Mouse (Mus musculus) midbrain, embryonic 11.5 days (tissue): Measurements from ENCODE around the gene Nfe2l3. TPM values are rescaled to one million over a fixed set of nuclear protein-coding genes. Genes with fewer than 3 reads are reported as not detected.

Source experiments
- ATAC-seq: fragments of 200-750 bp; cut with Nextera tagmentation; 2 replicates; pipeline ENCODE4 v1.8.0; 2017; ENCODE audit warnings: moderate TSS enrichment, moderate library complexity; ENCODE audit not compliant: low FRiP score
- DNase-seq: peaks from one replicate; pipeline ENCODE4 v3.0.0; 2015; ENCODE audit warnings: low spot score; ENCODE audit errors: missing footprints
- H3K27ac ChIP-seq: fragments of 300-500 bp; sonication (generic); 2 replicates; pipeline ENCODE4 v1.5.1; 2014; ENCODE audit warnings: low read depth, low read length
- H3K27me3 ChIP-seq: fragments of 300-500 bp; sonication (generic); 2 replicates; pipeline ENCODE4 v1.6.1; 2014; ENCODE audit warnings: mild to moderate bottlenecking, low read length, moderate library complexity, mixed read lengths; ENCODE audit not compliant: control insufficient read depth, insufficient read depth
- H3K36me3 ChIP-seq: fragments of 300-500 bp; sonication (generic); 2 replicates; pipeline ENCODE4 v1.6.1; 2014; ENCODE audit warnings: mild to moderate bottlenecking, low read length, moderate library complexity, mixed read lengths; ENCODE audit not compliant: control insufficient read depth, insufficient read depth
- H3K4me1 ChIP-seq: fragments of 300-500 bp; sonication (generic); 2 replicates; pipeline ENCODE4 v1.6.1; 2014; ENCODE audit warnings: low read length; ENCODE audit not compliant: control insufficient read depth, insufficient read depth
- H3K4me2 ChIP-seq: fragments of 300-500 bp; sonication (generic); 2 replicates; pipeline ENCODE4 v1.6.1; 2014; ENCODE audit warnings: mild to moderate bottlenecking, moderate library complexity
- H3K4me3 ChIP-seq: fragments of 300-500 bp; sonication (generic); 2 replicates; pipeline ENCODE4 v1.5.1; 2014; ENCODE audit warnings: low read depth, low read length
- H3K9ac ChIP-seq: fragments of 300-500 bp; sonication (generic); 2 replicates; pipeline ENCODE4 v1.6.1; 2014; ENCODE audit warnings: low read length
- H3K9me3 ChIP-seq: fragments of 300-500 bp; sonication (generic); 2 replicates; pipeline ENCODE4 v1.6.1; 2016; ENCODE audit warnings: low read length; ENCODE audit not compliant: control insufficient read depth
- WGBS: fragments of 180-500 bp; shearing (Covaris S2); extraction: QIAGEN DNeasy Blood & Tissue Kit; methylation state at CpG from one replicate; pipeline ENCODE4 v1.1.7; 2014; 5-methylcytosine and 5-hydroxymethylcytosine counted together
- polyA plus RNA-seq: library from polyadenylated mRNA; unstranded; fragments of >200 nt; fragmentation: Nextera tagmentation; extraction: Ambion mirVana; gene quantifications from 2 replicates; pipeline ENCODE4 v1.2.1, GENCODE M21; 2014

The Nfe2l3 gene
- polyA plus RNA-seq, 1 experiment from 2014 or later, result 4.3 TPM

- Histone ChIP-seq H3K4me2 (no peak overlapping the region), H3K4me3 (no peak overlapping the region), H3K9ac (0 out of 2 replicates have a peak overlapping the region, but pooled peaks have one; percentile 10), H3K4me1 (peaks cover 8% of the 10 kb centered on the region), H3K27ac (no peak overlapping the region), H3K27me3 (no peaks in the 10 kb centered on the region), H3K9me3 (no peaks in the 10 kb centered on the region), H3K36me3 (no peaks in the 10 kb centered on the region)
- 29% methylated on average over 6 of the region's 6 CpGs for WGBS
- peak; percentile 91 for DNase-seq
- peak; percentile 82 for ATAC-seq
These were observed 33.4 kb upstream of the Nfe2l3 start for GRCm38 (mm10) chr6:51399113-51399518.

GRCm38 (mm10) chr6:51401294-51401693 lies 31.2 kb upstream of the Nfe2l3 start:
- H3K4me1 ChIP-seq, result peaks cover 8% of the 10 kb centered on the region
- H3K4me2 ChIP-seq, result no peak overlapping the region
- H3K4me3 ChIP-seq, result no peak overlapping the region
- no peak overlapping the region for H3K9ac ChIP-seq
- ATAC-seq, result no peak
- 74% methylated on average over 6 of the region's 6 CpGs for WGBS
- no peaks in the 10 kb centered on the region for H3K36me3 ChIP-seq
- no peak for DNase-seq
- H3K9me3 ChIP-seq, result no peaks in the 10 kb centered on the region
- H3K27me3 ChIP-seq, result no peaks in the 10 kb centered on the region
- H3K27ac ChIP-seq, result no peak overlapping the region

- Histone ChIP-seq H3K36me3 (no peaks in the 10 kb centered on the region), H3K9me3 (no peaks in the 10 kb centered on the region), H3K4me2 (no peak overlapping the region), H3K9ac (no peak overlapping the region), H3K4me1 (peaks cover 7% of the 10 kb centered on the region), H3K27me3 (no peaks in the 10 kb centered on the region), H3K27ac (no peak overlapping the region), H3K4me3 (no peak overlapping the region)
- no peak for DNase-seq
- no peak for ATAC-seq
- 90% methylated on average over 5 of the region's 5 CpGs for WGBS
These were observed 28.9 kb upstream of the Nfe2l3 start for GRCm38 (mm10) chr6:51403598-51403997.

GRCm38 (mm10) chr6:51404502-51404901 lies 28.0 kb upstream of the Nfe2l3 start:
- Histone ChIP-seq H3K4me2 (no peak overlapping the region), H3K36me3 (no peaks in the 10 kb centered on the region), H3K27ac (no peak overlapping the region), H3K9me3 (no peaks in the 10 kb centered on the region), H3K4me1 (no peaks in the 10 kb centered on the region), H3K9ac (no peak overlapping the region), H3K27me3 (no peaks in the 10 kb centered on the region), H3K4me3 (no peak overlapping the region)
- no peak for DNase-seq
- 84% methylated on average over 4 of the region's 4 CpGs for WGBS
- ATAC-seq, result no peak

- 60% methylated on average over 1 of the region's 1 CpGs for WGBS
- Histone ChIP-seq H3K9ac (no peak overlapping the region), H3K27me3 (no peaks in the 10 kb centered on the region), H3K27ac (no peak overlapping the region), H3K4me3 (no peak overlapping the region), H3K4me2 (no peak overlapping the region), H3K36me3 (no peaks in the 10 kb centered on the region), H3K4me1 (no peaks in the 10 kb centered on the region), H3K9me3 (no peaks in the 10 kb centered on the region)
- no peak for DNase-seq
- ATAC-seq, result no peak
These were observed 16.0 kb upstream of the Nfe2l3 start for GRCm38 (mm10) chr6:51416433-51416832.

- no peak overlapping the region for H3K4me3 ChIP-seq
- H3K27ac ChIP-seq, result no peak overlapping the region
- no peaks in the 10 kb centered on the region for H3K27me3 ChIP-seq
- H3K9ac ChIP-seq, result no peak overlapping the region
- no peaks in the 10 kb centered on the region for H3K9me3 ChIP-seq
- no peak overlapping the region for H3K4me2 ChIP-seq
- H3K4me1 ChIP-seq, result no peaks in the 10 kb centered on the region
- no peaks in the 10 kb centered on the region for H3K36me3 ChIP-seq
- ATAC-seq (no peak), DNase-seq (no peak)
- WGBS, result 92% methylated on average over 4 of the region's 4 CpGs
These were observed 15.0 kb upstream of the Nfe2l3 start for GRCm38 (mm10) chr6:51417306-51417936.

- WGBS, result 51% methylated on average over 11 of the region's 11 CpGs
- Histone ChIP-seq H3K27me3 (no peaks in the 10 kb centered on the region), H3K9me3 (no peaks in the 10 kb centered on the region; the same call in 1 of the 2 replicates), H3K9ac (no peak overlapping the region), H3K4me1 (no peaks in the 10 kb centered on the region), H3K4me3 (no peak overlapping the region), H3K4me2 (no peak overlapping the region), H3K36me3 (no peaks in the 10 kb centered on the region), H3K27ac (no peak overlapping the region)
- ATAC-seq (no peak), DNase-seq (no peak)
These were observed 8.9 kb upstream of the Nfe2l3 start for GRCm38 (mm10) chr6:51423466-51424122.

- Histone ChIP-seq H3K4me2 (no peak overlapping the region), H3K27me3 (no peaks in the 10 kb centered on the region), H3K9ac (no peak overlapping the region), H3K36me3 (no peaks in the 10 kb centered on the region), H3K27ac (no peak overlapping the region), H3K9me3 (no peaks in the 10 kb centered on the region; the same call in 1 of the 2 replicates), H3K4me3 (no peak overlapping the region), H3K4me1 (no peaks in the 10 kb centered on the region)
- ATAC-seq (no peak), DNase-seq (no peak)
- WGBS, result 82% methylated on average over 2 of the region's 2 CpGs
These were observed 7.9 kb upstream of the Nfe2l3 start for GRCm38 (mm10) chr6:51424537-51424936.

GRCm38 (mm10) chr6:51434270-51434669 lies 1.8 kb downstream of the Nfe2l3 start:
- no peak for DNase-seq
- Histone ChIP-seq H3K4me1 (peaks cover 6% of the 10 kb centered on the region; the same call in 1 of the 2 replicates), H3K36me3 (no peaks in the 10 kb centered on the region), H3K27me3 (peaks cover 27% of the 10 kb centered on the region), H3K27ac (no peak overlapping the region), H3K4me2 (no peak overlapping the region; the same call in 1 of the 2 replicates), H3K9me3 (no peaks in the 10 kb centered on the region), H3K9ac (no peak overlapping the region), H3K4me3 (no peak overlapping the region)
- 40% methylated on average over 7 of the region's 7 CpGs for WGBS
- no peak for ATAC-seq
